Mouse (Mus musculus) liver, embryonic 14.5 days (tissue): Measurements from ENCODE around the gene Creb5. TPM values are rescaled to one million over a fixed set of nuclear protein-coding genes. Genes with fewer than 3 reads are reported as not detected.

Experiments used
- ATAC-seq: fragments of 200-750 bp; cut with Nextera tagmentation; 2 replicates; pipeline ENCODE4 v1.8.0; 2017; ENCODE audit warnings: moderate number of reproducible peaks, mild to moderate bottlenecking, moderate library complexity; ENCODE audit not compliant: insufficient read depth
- DNase-seq, 3 experiments: peaks; one replicate each; pipeline ENCODE4 v3.0.0-alpha.2; 2012 to 2013; ENCODE audit warnings: low read depth in 3 of 3, low spot score in 3 of 3
- H3K27ac ChIP-seq: fragments of 300-500 bp; sonication (generic); 2 replicates; pipeline ENCODE4 v1.5.1; 2014; ENCODE audit warnings: moderate library complexity, mild to moderate bottlenecking, control low read depth, inconsistent platforms
- H3K27me3 ChIP-seq: fragments of 300-500 bp; sonication (generic); 2 replicates; pipeline ENCODE4 v1.6.1; 2014; ENCODE audit warnings: mild to moderate bottlenecking, low read length, moderate library complexity; ENCODE audit not compliant: control insufficient read depth, insufficient read depth
- H3K36me3 ChIP-seq: fragments of 300-500 bp; sonication (generic); replicated peaks from 2 replicates; pipeline ENCODE4 v1.6.1; 2014; ENCODE audit warnings: low read depth; ENCODE audit not compliant: control insufficient read depth, insufficient read depth
- H3K4me1 ChIP-seq, 2 experiments: fragments of 200-500 bp in 1 of 2; fragments of 300-500 bp in 1 of 2; sonication (generic) in 1 of 2; replicated peaks; 2 replicates each; pipeline ENCODE4 v1.6.1; 2012 to 2014; ENCODE audit warnings: antibody characterized with exemption in 1 of 2, inconsistent platforms in 1 of 2, low read length in 1 of 2; ENCODE audit not compliant: control insufficient read depth in 2 of 2, insufficient read depth in 2 of 2
- H3K4me2 ChIP-seq: fragments of 300-500 bp; sonication (generic); 2 replicates; pipeline ENCODE4 v1.6.1; 2014; ENCODE audit warnings: low read depth, mild to moderate bottlenecking, control low read depth, moderate library complexity
- H3K4me3 ChIP-seq, 2 experiments: fragments of 200-500 bp in 1 of 2; fragments of 300-500 bp in 1 of 2; sonication (generic) in 1 of 2; 2 replicates each; pipeline ENCODE4 v1.5.1; 2012 to 2014; ENCODE audit warnings: low read depth in 2 of 2, low read length in 2 of 2, mild to moderate bottlenecking in 2 of 2, control low read depth in 1 of 2, inconsistent platforms in 1 of 2, moderate library complexity in 1 of 2; ENCODE audit not compliant: insufficient read depth in 1 of 2
- H3K9ac ChIP-seq: fragments of 300-500 bp; sonication (generic); replicated peaks from 2 replicates; pipeline ENCODE4 v1.6.1; 2014; ENCODE audit warnings: mild to moderate bottlenecking, control low read depth, moderate library complexity
- H3K9me3 ChIP-seq: fragments of 300-500 bp; sonication (generic); 2 replicates; pipeline ENCODE4 v1.6.1; 2016; ENCODE audit warnings: low read length, mixed read lengths; ENCODE audit not compliant: control insufficient read depth
- CTCF ChIP-seq: IDR thresholded peaks from 2 replicates; pipeline ENCODE4 v1.5.1; 2016; ENCODE audit warnings: antibody characterized with exemption, low read depth, control low read depth
- EP300 ChIP-seq: IDR thresholded peaks from 2 replicates; pipeline ENCODE4 v1.6.1; 2016; ENCODE audit warnings: antibody characterized with exemption, low read depth
- WGBS: fragments of 180-500 bp; shearing (Covaris S2); extraction: QIAGEN DNeasy Blood & Tissue Kit; methylation state at CpG from one replicate; pipeline ENCODE4 v1.1.7; 2014; ENCODE audit not compliant: insufficient replicate concordance; 5-methylcytosine and 5-hydroxymethylcytosine counted together
- polyA plus RNA-seq, 2 experiments: library from polyadenylated mRNA; depleted of rRNA in 1 of 2; stranded (reverse) in 1 of 2; unstranded in 1 of 2; fragments of >200 nt; fragmentation: Nextera tagmentation in 1 of 2; extraction: Ambion mirVana in 1 of 2; gene quantifications; 2 replicates each; pipeline versions ENCODE4 v1.2.1 to v1.2.3; 2012 to 2014

Gene Creb5
- polyA plus RNA-seq, 2 experiments, result 0.04 to 0.06 TPM

GRCm38 (mm10) chr6:53448317-53448870 is 161.3 kb downstream of the Creb5 start:
- H3K9ac ChIP-seq, result no peak overlapping the region
- no peaks in the 10 kb centered on the region; a peak in 1 of 4 replicates for H3K4me1 ChIP-seq
- H3K4me2 ChIP-seq, result no peak overlapping the region
- no peaks in the 10 kb centered on the region for H3K27me3 ChIP-seq
- WGBS, result 24% methylated on average over 9 of the region's 9 CpGs
- TF ChIP-seq EP300, result no peak
- TF ChIP-seq CTCF, result no peak
- DNase-seq, result no peak
- H3K4me3 ChIP-seq, result no peak overlapping the region
- no peaks in the 10 kb centered on the region for H3K9me3 ChIP-seq
- H3K27ac ChIP-seq, result no peak overlapping the region
- no peak for ATAC-seq
- H3K36me3 ChIP-seq, result no peaks in the 10 kb centered on the region

- H3K27ac ChIP-seq, result no peak overlapping the region
Measured at GRCm38 (mm10) chr6:53449437-53450173, 162.5 kb downstream of the Creb5 start.

DNA sequence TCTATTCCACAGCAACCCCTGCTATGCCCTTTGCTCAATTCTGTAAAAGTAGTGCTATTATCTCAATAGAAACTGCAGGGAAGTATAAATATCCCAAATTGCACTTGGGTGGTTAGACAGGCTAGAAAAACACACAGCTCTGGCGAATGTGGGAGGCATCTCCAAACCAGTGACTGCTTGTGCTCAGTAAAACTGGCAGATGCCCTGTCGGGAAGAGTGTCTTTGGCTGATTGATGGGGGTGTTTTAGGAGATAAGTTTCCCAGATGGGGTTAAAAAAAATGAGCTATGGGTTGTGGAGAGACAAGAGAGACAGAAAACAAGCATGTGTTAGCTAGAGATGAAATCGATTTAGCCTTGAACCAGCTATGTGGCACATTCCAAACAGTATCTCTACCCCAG is 163.4 kb downstream of the Creb5 start:
- Histone ChIP-seq H3K4me1 (no peaks in the 10 kb centered on the region; a peak in 1 of 4 replicates), H3K9me3 (no peaks in the 10 kb centered on the region), H3K36me3 (no peaks in the 10 kb centered on the region), H3K4me3 (no peak overlapping the region), H3K9ac (no peak overlapping the region), H3K27ac (no peak overlapping the region), H3K27me3 (no peaks in the 10 kb centered on the region), H3K4me2 (no peak overlapping the region)
- DNase-seq, result no peak
- 30% methylated on average over 3 of the region's 3 CpGs for WGBS
- ATAC-seq, result no peak
- TF ChIP-seq EP300, result no peak

More at GRCm38 (mm10) chr6:53449437-53450173, 162.5 kb downstream of the Creb5 start:
- WGBS, result 50% methylated on average over 9 of the region's 9 CpGs
- Histone ChIP-seq H3K36me3 (no peaks in the 10 kb centered on the region), H3K27me3 (no peaks in the 10 kb centered on the region), H3K4me2 (no peak overlapping the region), H3K4me3 (no peak overlapping the region), H3K4me1 (no peaks in the 10 kb centered on the region; a peak in 1 of 4 replicates), H3K9me3 (no peaks in the 10 kb centered on the region), H3K9ac (no peak overlapping the region)
- DNase-seq (no peak), ATAC-seq (no peak)
- no peak for TF ChIP-seq CTCF
- no peak for TF ChIP-seq EP300

GRCm38 (mm10) chr6:53452240-53452639 is 165.2 kb downstream of the Creb5 start:
- Histone ChIP-seq H3K9me3 (no peaks in the 10 kb centered on the region), H3K27ac (no peak overlapping the region), H3K4me2 (no peak overlapping the region), H3K9ac (no peak overlapping the region), H3K36me3 (no peaks in the 10 kb centered on the region), H3K4me3 (no peak overlapping the region), H3K27me3 (no peaks in the 10 kb centered on the region), H3K4me1 (no peaks in the 10 kb centered on the region; a peak in 1 of 4 replicates)
- WGBS, result 36% methylated on average over 6 of the region's 6 CpGs
- ATAC-seq (no peak), DNase-seq (no peak)
- TF ChIP-seq CTCF (no peak), EP300 (no peak)

GRCm38 (mm10) chr6:53455442-53455841 is 168.4 kb downstream of the Creb5 start:
- H3K27ac ChIP-seq, result no peak overlapping the region
- H3K4me1 ChIP-seq, result no peaks in the 10 kb centered on the region; a peak in 1 of 4 replicates
- ATAC-seq (no peak), DNase-seq (no peak)
- H3K27me3 ChIP-seq, result no peaks in the 10 kb centered on the region
- 40% methylated on average over 4 of the region's 4 CpGs for WGBS
- no peaks in the 10 kb centered on the region for H3K9me3 ChIP-seq
- no peak for TF ChIP-seq EP300
- TF ChIP-seq CTCF, result no peak
- no peaks in the 10 kb centered on the region for H3K36me3 ChIP-seq
- no peak overlapping the region for H3K4me3 ChIP-seq
- H3K9ac ChIP-seq, result no peak overlapping the region
- H3K4me2 ChIP-seq, result no peak overlapping the region
